Mouse (Mus musculus) heart, postnatal 25 days (tissue): ENCODE data around the gene Iqsec3. TPM values are rescaled to one million over a fixed set of nuclear protein-coding genes. Genes with fewer than 3 reads are reported as not detected.

Experiments used
- DNase-seq: peaks from one replicate; pipeline ENCODE4 v3.0.0; 2022; ENCODE audit warnings: low spot score
- intact Hi-C: fragments of 180-260 bp; cut with DNase I; formaldehyde crosslinking; loops from one replicate; pipeline ENCODE4 v1.15.1; 2025
- microRNA-seq: library from miRNA; unstranded; fragments of <30 nt; microRNA quantifications from one replicate; pipeline ENCODE4 v1.2.0, GENCODE M21; 2022
- total RNA-seq, 2 experiments: library from RNA; stranded (reverse); gene quantifications; 2 replicates each; pipeline ENCODE4 v1.2.3; 2021

Gene Iqsec3
- total RNA-seq, 2 experiments from 2014 or later, result 0.39 to 0.61 TPM

GRCm38 (mm10) chr6:121328417-121328884 lies 145.0 kb downstream of the Iqsec3 start:
- intact Hi-C loops, result no loop called here
- no peak for DNase-seq

DNA sequence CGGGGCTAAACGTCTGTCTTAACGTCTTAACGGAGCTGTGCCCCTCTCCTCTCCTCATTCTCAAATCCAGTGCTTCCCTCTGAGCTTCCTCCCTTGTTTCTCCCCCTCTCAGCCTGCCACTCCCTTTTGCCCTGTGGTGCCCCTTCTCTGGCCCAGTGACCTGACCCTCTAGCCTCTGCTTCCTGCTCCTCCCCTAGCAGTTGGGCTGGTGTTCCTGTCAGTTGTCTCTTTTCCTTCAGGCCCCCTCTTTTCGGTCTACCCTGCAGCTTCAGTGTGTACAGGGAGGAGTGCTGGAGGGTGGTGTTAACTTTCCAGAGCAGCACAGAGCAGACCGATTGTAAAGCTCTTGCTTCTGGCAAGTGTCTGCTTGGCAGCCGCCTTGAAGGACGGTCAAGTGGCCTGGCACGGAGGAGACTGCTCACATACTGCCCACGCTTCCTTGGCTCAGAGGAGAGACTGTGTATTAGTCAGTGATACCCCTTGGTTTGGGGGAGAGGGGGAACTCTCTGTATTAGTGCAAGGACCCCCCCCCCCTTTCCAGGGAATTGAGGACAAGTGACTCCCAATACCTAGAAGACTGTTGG lies 146.9 kb downstream of the Iqsec3 start:
- DNase-seq, result no peak

DNA sequence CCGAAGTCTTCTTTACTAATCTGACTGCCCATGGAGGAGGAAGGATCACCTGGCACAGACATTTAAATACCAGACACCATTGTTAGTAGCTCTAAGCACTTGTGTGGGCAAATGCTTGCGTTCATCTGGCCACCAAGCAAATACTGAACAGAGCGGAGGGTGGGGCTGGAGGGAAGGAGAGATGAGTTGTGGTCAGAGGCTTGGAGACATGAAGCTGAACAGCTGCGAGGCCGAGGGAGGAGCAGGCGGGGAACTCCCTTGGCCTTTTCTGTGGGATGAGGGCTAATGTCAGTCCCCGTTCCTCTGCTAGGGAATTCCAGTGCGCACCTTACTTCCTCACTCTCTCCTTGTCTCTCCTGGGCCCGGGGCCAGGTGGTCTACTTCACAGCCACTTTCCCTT lies 147.7 kb downstream of the Iqsec3 start:
- DNase-seq, result no peak
- intact Hi-C loops, result no loop called here

More for the DNA sequence above, 146.9 kb downstream of the Iqsec3 start:
- intact Hi-C loops, result no loop called here

- no peak for DNase-seq
- intact Hi-C loops, result no loop called here
These were observed 148.2 kb downstream of the Iqsec3 start for GRCm38 (mm10) chr6:121325298-121325697.

Small RNAs within 50 kb of the gene (microRNA-seq; reads per million reads assigned to microRNA genes)
- gene Gm24855, result not detected

Other genes with a start within 250 kb of the Iqsec3 start
- gene Usp18, start 227.8 kb downstream of the Iqsec3 start, total RNA-seq, result 1 to 10 TPM; 1.1 to 1.5 TPM
- gene Slc6a13, start 173.5 kb downstream of the Iqsec3 start, total RNA-seq, result under 1 TPM; 0.21 to 0.28 TPM
- under 1 TPM in 1 of 2 experiments, not detected in 1; 0.22 TPM for gene Slc6a12, start 130.6 kb downstream of the Iqsec3 start, total RNA-seq
- 1 to 10 TPM in 1 of 2 experiments, under 1 TPM in 1; 0.70 to 1.0 TPM for gene A2m, start 161.7 kb upstream of the Iqsec3 start, total RNA-seq